ENCODE assay signal across 8 mouse cellular contexts in genomic region chr2:34913218-34914068, GRCm38 (mm10). TPM values are rescaled to one million over a fixed set of nuclear protein-coding genes. Genes with fewer than 3 reads are reported as not detected.
A peak's percentile ranks its signal among the peaks of the same experiment; 100 is the strongest.
DNase-seq lines count a peak whose midpoint lies in the region; ATAC-seq and TF ChIP-seq lines count a peak whose summit lies in the region.

Phf19 (minus strand) TSS chr2:34914026.

- no peak for TF ChIP-seq CTCF in heart, postnatal 0 days (IDR thresholded peaks at IDR 0.05; ENCODE audit: low read depth)

- peak; percentile 41 for DNase-seq in urinary bladder, adult 2 months (ENCODE audit: low spot score)
- DNase-seq in urinary bladder, postnatal 10 days (ENCODE audit: low spot score) = no peak
- no peak for DNase-seq in heart, postnatal 0 days (ENCODE audit: low spot score)
- peak; percentile 20 to 51 for DNase-seq in monocyte, adult 2 months (ENCODE audit: low read depth in 1 of 2, low spot score in 2 of 2)
- peak; percentile 84 for DNase-seq in thymus, postnatal 14 days
- no peak for DNase-seq in right cerebral cortex, postnatal 14 days

- peak; percentile 61; the same call in 1 of the 2 replicates for ATAC-seq in embryonic facial prominence, embryonic 12.5 days (ENCODE audit: insufficient number of reproducible peaks, insufficient read depth, low FRiP score, low TSS enrichment)
- ATAC-seq in heart, postnatal 0 days (ENCODE audit: insufficient read depth, low read depth) = peak; percentile 51
- ATAC-seq in limb, embryonic 13.5 days (ENCODE audit: low FRiP score, low read depth) = 0 out of 2 replicates have a peak, but pooled peaks have one; percentile 12

- H3K4me2 ChIP-seq in embryonic facial prominence, embryonic 12.5 days (replicated peaks) = peak within 1 kb of the TSS; percentile 95
- peak within 1 kb of the TSS; percentile 97 for H3K4me2 ChIP-seq in heart, postnatal 0 days (ENCODE audit: low read depth, low read length)
- peak within 1 kb of the TSS; percentile 92 for H3K4me2 ChIP-seq in limb, embryonic 13.5 days (replicated peaks)

- no peak for TF ChIP-seq EP300 in heart, postnatal 0 days (IDR thresholded peaks at IDR 0.05; ENCODE audit: low read depth)

- no peaks in the 10 kb centered on the region for H3K9me3 ChIP-seq in embryonic facial prominence, embryonic 12.5 days
- H3K9me3 ChIP-seq in heart, postnatal 0 days (replicated peaks; ENCODE audit: control insufficient read depth, low read length) = no peaks in the 10 kb centered on the region
- no peaks in the 10 kb centered on the region for H3K9me3 ChIP-seq in limb, embryonic 13.5 days

- H3K9ac ChIP-seq in embryonic facial prominence, embryonic 12.5 days = peak within 1 kb of the TSS; percentile 64
- H3K9ac ChIP-seq in heart, postnatal 0 days (replicated peaks; ENCODE audit: low read depth, low read length) = peak within 1 kb of the TSS; percentile 58
- peak within 1 kb of the TSS; percentile 51 for H3K9ac ChIP-seq in limb, embryonic 13.5 days

- no peaks in the 10 kb centered on the region for H3K36me3 ChIP-seq in embryonic facial prominence, embryonic 12.5 days
- no peaks in the 10 kb centered on the region for H3K36me3 ChIP-seq in heart, postnatal 0 days (replicated peaks; ENCODE audit: control insufficient read depth, insufficient read depth, low read length)
- H3K36me3 ChIP-seq in limb, embryonic 13.5 days = no peaks in the 10 kb centered on the region

- H3K4me3 ChIP-seq in embryonic facial prominence, embryonic 12.5 days = peak within 1 kb of the TSS; percentile 59
- peak within 1 kb of the TSS; percentile 72 for H3K4me3 ChIP-seq in heart, postnatal 0 days (ENCODE audit: low read depth, low read length)
- H3K4me3 ChIP-seq in limb, embryonic 13.5 days = peak within 1 kb of the TSS; percentile 57

- peaks cover 59% of the 10 kb centered on the region for H3K27me3 ChIP-seq in embryonic facial prominence, embryonic 12.5 days
- 0 out of 2 replicates have a peak, but pooled peaks cover 6% of the 10 kb centered on the region for H3K27me3 ChIP-seq in heart, postnatal 0 days (ENCODE audit: control insufficient read depth, insufficient read depth, low read length)
- H3K27me3 ChIP-seq in limb, embryonic 13.5 days = peaks cover 95% of the 10 kb centered on the region

- WGBS in embryonic facial prominence, embryonic 12.5 days = under 1% methylated on average over 61 of the region's 64 CpGs
- 2% methylated on average over 62 of the region's 64 CpGs for WGBS in heart, postnatal 0 days
- under 1% methylated on average over 62 of the region's 64 CpGs for WGBS in limb, embryonic 13.5 days

- peaks cover 7% of the 10 kb centered on the region; the same call in 1 of the 2 replicates for H3K4me1 ChIP-seq in embryonic facial prominence, embryonic 12.5 days
- H3K4me1 ChIP-seq in heart, postnatal 0 days (ENCODE audit: control insufficient read depth, insufficient read depth) = peaks cover 23% of the 10 kb centered on the region
- H3K4me1 ChIP-seq in limb, embryonic 13.5 days = peaks cover 12% of the 10 kb centered on the region

- no peak within 1 kb of the TSS for H3K27ac ChIP-seq in embryonic facial prominence, embryonic 12.5 days
- peak within 1 kb of the TSS; percentile 46; the same call in 1 of the 2 replicates for H3K27ac ChIP-seq in heart, postnatal 0 days (ENCODE audit: low read depth)
- H3K27ac ChIP-seq in limb, embryonic 13.5 days = no peak within 1 kb of the TSS

RNA-seq across cellular contexts. Expression of gene Phf19, which starts in this region (rescaled TPM):
- 4.5 and 4.7 TPM in 2 replicates for polyA plus RNA-seq in urinary bladder, adult 2 months (2012; rRNA removed)
- 1.7 and 2.3 TPM in 2 replicates for polyA plus RNA-seq in embryonic facial prominence, embryonic 12.5 days (2016; fragmentation: Nextera tagmentation; extraction: Ambion mirVana)
- total RNA-seq in heart, postnatal 0 days (2014; rRNA removed; ENCODE audit: low replicate concordance) = 2.4 and 5.7 TPM in 2 replicates
- polyA plus RNA-seq in heart, postnatal 0 days (2015; fragmentation: Nextera tagmentation; extraction: Ambion mirVana) = 1.0 and 1.6 TPM in 2 replicates
- 1.6 and 2.6 TPM in 2 replicates for polyA plus RNA-seq in limb, embryonic 13.5 days (2015; fragmentation: Nextera tagmentation; extraction: Ambion mirVana)

Comparison
In these comparisons a context has a peak if more than half of its experiments do, and no peak if none do; other contexts are left out.
1. DNase-seq: peak in urinary bladder, adult 2 months (single experiment), monocyte, adult 2 months (2 of 2) and thymus, postnatal 14 days (single experiment); none in urinary bladder, postnatal 10 days (single experiment), heart, postnatal 0 days (single experiment) and right cerebral cortex, postnatal 14 days (single experiment).
2. Peak in every context shown above with its lines, with median percentiles within 50 percentile points of each other: ATAC-seq, H3K4me2 ChIP-seq, H3K4me3 ChIP-seq and H3K9ac ChIP-seq.